Mouse (Mus musculus): Measurements from ENCODE around the gene Sash1. TPM values are rescaled to one million over a fixed set of nuclear protein-coding genes. Genes with fewer than 3 reads are reported as not detected.

Gene Sash1
- polyA plus RNA-seq, 1 experiment from 2014 or later: 2.2 TPM

DNA sequence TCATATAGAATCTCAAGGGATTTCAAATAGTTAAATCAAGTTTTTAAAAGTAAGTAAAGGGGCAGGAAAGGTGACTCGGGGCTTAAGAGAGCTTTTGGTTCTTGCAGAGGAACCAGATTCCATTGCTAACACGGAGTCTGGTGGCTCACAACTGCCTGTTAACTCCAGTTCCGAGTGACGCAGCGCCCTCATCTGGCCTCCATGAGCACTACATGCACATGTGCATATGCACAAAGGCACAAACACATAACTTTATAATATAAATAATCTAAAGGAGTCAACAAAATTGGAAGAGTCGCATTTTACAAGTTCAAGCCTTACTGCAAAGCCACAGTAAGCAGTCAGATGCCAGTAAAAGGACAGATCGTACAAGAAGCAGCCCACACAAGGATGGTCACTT lies 107.0 kb downstream of the Sash1 start:
- H3K4me2 ChIP-seq (ENCODE audit: low read length): no peak overlapping the region
- no peaks in the 10 kb centered on the region for H3K27me3 ChIP-seq (ENCODE audit: control insufficient read depth, insufficient read depth, low read depth, low read length)
- no peak overlapping the region for H3K4me3 ChIP-seq (ENCODE audit: low read depth, low read length)
- ATAC-seq: no peak
- no peaks in the 10 kb centered on the region for H3K4me1 ChIP-seq (ENCODE audit: control insufficient read depth, insufficient read depth, low read length)
- no peak overlapping the region for H3K9ac ChIP-seq (ENCODE audit: low read depth, low read length)
- peaks cover 2% of the 10 kb centered on the region; the same call in 1 of the 2 replicates for H3K36me3 ChIP-seq (ENCODE audit: control insufficient read depth, insufficient read depth, low read length)
- WGBS: 89% methylated on average over 7 of the region's 7 CpGs
- no peaks in the 10 kb centered on the region for H3K9me3 ChIP-seq (replicated peaks; ENCODE audit: control insufficient read depth, low read length, poor library complexity, severe bottlenecking)
- no peak overlapping the region for H3K27ac ChIP-seq (ENCODE audit: low read length)

DNA sequence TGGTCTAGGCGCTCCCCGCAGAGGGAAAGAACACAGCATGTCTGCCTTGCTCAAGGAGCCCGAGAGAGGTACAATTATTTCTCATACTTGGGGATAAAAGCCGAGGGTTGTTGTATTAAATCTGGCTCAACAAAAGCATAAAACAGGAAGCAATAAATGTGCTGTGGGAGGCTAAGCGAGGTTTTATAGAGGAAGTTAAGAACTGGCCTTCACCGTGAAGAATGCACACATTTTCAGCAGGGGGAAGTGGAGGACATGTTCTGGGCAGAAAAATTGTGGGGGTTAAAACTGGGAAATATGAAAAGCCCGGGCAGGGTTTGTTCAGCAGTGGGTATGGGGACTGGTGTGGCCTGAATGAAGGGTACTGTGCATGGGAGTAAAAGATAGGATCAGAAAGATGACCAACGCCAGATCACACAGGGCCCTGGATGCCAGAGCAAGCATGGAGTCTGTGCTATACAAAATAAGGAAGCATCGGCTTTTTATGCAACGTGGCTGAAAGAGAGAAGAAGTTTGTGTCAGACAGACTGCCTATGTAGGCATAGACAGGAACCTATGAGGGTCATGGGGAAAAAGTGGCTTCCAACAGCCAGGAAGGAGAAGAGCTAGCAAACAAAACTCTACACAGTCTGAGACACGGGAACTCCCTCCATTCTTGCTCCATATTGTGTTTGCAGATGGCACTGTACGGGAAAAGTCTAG lies 108.2 kb downstream of the Sash1 start:
- no peaks in the 10 kb centered on the region for H3K9me3 ChIP-seq (replicated peaks; ENCODE audit: control insufficient read depth, low read length, poor library complexity, severe bottlenecking)
- no peaks in the 10 kb centered on the region for H3K27me3 ChIP-seq (ENCODE audit: control insufficient read depth, insufficient read depth, low read depth, low read length)
- WGBS: 93% methylated on average over 12 of the region's 12 CpGs
- no peak overlapping the region for H3K9ac ChIP-seq (ENCODE audit: low read depth, low read length)
- no peak for ATAC-seq
- H3K4me2 ChIP-seq (ENCODE audit: low read length): no peak overlapping the region
- peaks cover 2% of the 10 kb centered on the region; the same call in 1 of the 2 replicates for H3K36me3 ChIP-seq (ENCODE audit: control insufficient read depth, insufficient read depth, low read length)
- H3K27ac ChIP-seq (ENCODE audit: low read length): no peak overlapping the region
- H3K4me1 ChIP-seq (ENCODE audit: control insufficient read depth, insufficient read depth, low read length): no peaks in the 10 kb centered on the region
- H3K4me3 ChIP-seq (ENCODE audit: low read depth, low read length): no peak overlapping the region

DNA sequence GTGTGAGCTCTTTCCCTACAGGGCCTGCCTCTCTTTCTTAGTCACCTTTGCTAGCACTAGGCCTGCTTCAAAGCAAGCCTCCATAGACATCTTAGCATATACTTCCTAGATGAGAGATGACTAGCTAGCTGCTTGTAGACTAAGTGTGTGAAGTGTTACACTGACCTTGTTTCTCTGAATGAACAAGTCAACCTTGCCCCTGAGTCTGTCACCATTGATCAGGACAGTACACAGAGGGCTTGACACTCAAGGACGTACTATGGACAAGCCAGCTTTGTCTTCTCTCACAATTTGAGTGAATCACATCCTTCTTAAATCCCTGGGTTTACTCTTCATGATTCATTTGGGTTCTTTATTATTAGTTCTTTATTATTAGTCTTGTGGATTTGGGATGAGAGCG lies 109.1 kb downstream of the Sash1 start:
- Histone ChIP-seq H3K9ac (ENCODE audit: low read depth, low read length) (no peak overlapping the region), H3K4me2 (ENCODE audit: low read length) (no peak overlapping the region), H3K4me1 (ENCODE audit: control insufficient read depth, insufficient read depth, low read length) (no peaks in the 10 kb centered on the region), H3K27me3 (ENCODE audit: control insufficient read depth, insufficient read depth, low read depth, low read length) (no peaks in the 10 kb centered on the region), H3K9me3 (replicated peaks; ENCODE audit: control insufficient read depth, low read length, poor library complexity, severe bottlenecking) (no peaks in the 10 kb centered on the region), H3K4me3 (ENCODE audit: low read depth, low read length) (no peak overlapping the region), H3K36me3 (ENCODE audit: control insufficient read depth, insufficient read depth, low read length) (peaks cover 2% of the 10 kb centered on the region; the same call in 1 of the 2 replicates), H3K27ac (ENCODE audit: low read length) (no peak overlapping the region)
- ATAC-seq: no peak
- 92% methylated on average over 2 of the region's 2 CpGs for whole genome bisulfite sequencing

DNA sequence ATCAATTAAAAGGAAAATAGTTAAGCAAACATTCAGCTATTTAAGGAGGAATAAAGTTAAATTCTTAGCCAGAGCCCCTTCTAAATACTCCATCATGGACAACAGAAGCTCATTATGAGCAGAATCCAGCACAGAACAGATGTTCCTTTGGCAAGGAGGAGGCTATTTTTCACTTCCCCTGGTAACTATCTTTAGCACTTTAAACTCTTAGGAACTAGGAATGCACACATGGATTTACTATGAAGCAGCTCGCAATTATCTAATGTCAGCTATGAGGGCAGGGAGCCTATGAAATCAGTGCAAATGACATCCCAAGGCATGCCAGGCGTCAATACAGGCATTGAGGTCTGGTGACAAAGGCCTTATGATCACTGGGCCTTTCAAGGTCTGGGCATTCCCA lies 110.1 kb downstream of the Sash1 start:
- no peaks in the 10 kb centered on the region for H3K9me3 ChIP-seq (replicated peaks; ENCODE audit: control insufficient read depth, low read length, poor library complexity, severe bottlenecking)
- H3K27me3 ChIP-seq (ENCODE audit: control insufficient read depth, insufficient read depth, low read depth, low read length): no peaks in the 10 kb centered on the region
- no peak overlapping the region for H3K9ac ChIP-seq (ENCODE audit: low read depth, low read length)
- H3K27ac ChIP-seq (ENCODE audit: low read length): no peak overlapping the region
- no peak overlapping the region for H3K4me2 ChIP-seq (ENCODE audit: low read length)
- 92% methylated on average over 2 of the region's 2 CpGs for WGBS
- H3K36me3 ChIP-seq (ENCODE audit: control insufficient read depth, insufficient read depth, low read length): peaks cover 2% of the 10 kb centered on the region; the same call in 1 of the 2 replicates
- no peaks in the 10 kb centered on the region for H3K4me1 ChIP-seq (ENCODE audit: control insufficient read depth, insufficient read depth, low read length)
- no peak overlapping the region for H3K4me3 ChIP-seq (ENCODE audit: low read depth, low read length)
- no peak for ATAC-seq

DNA sequence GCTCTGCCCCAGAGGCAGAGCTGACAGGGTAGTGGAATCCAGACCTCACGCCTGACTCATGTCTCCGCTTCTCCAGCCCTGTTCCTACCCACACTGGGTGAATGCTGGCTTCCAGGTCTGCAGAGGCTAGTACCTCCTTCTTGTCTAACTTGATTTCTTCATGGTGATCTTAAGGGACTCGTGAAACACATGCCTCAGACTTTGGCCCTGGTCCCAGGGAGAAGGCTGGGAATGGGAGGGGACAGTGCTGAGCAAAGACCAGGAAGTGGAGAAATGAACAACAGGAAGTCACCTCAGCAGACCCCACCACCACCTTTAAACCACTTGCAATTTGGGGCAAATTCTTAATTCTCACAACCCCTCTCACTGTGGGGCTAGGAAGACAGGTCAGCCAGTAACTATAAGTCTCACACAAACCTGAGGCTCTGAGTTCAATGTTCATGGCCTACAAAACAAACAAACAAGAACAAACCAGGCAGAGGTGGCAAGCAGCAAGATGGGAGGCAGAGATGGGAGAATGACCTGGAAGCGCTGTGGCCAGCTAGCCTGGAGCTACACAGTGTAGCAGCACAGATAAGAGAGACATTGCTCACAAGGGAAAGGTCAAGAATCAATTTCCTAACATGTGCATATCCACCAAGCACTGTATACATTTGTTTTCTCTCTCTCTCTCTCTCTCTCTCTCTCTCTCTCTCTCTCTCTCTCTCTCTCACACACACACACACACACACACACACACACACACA lies 113.2 kb downstream of the Sash1 start:
- no peaks in the 10 kb centered on the region; the same call in 1 of the 2 replicates for H3K36me3 ChIP-seq (ENCODE audit: control insufficient read depth, insufficient read depth, low read length)
- H3K4me2 ChIP-seq (ENCODE audit: low read length): no peak overlapping the region
- WGBS: 90% methylated on average over 4 of the region's 4 CpGs
- no peak for ATAC-seq
- no peaks in the 10 kb centered on the region for H3K9me3 ChIP-seq (replicated peaks; ENCODE audit: control insufficient read depth, low read length, poor library complexity, severe bottlenecking)
- H3K27me3 ChIP-seq (ENCODE audit: control insufficient read depth, insufficient read depth, low read depth, low read length): no peaks in the 10 kb centered on the region
- no peak overlapping the region for H3K27ac ChIP-seq (ENCODE audit: low read length)
- H3K4me1 ChIP-seq (ENCODE audit: control insufficient read depth, insufficient read depth, low read length): no peaks in the 10 kb centered on the region
- no peak overlapping the region for H3K4me3 ChIP-seq (ENCODE audit: low read depth, low read length)
- no peak overlapping the region for H3K9ac ChIP-seq (ENCODE audit: low read depth, low read length)

DNA sequence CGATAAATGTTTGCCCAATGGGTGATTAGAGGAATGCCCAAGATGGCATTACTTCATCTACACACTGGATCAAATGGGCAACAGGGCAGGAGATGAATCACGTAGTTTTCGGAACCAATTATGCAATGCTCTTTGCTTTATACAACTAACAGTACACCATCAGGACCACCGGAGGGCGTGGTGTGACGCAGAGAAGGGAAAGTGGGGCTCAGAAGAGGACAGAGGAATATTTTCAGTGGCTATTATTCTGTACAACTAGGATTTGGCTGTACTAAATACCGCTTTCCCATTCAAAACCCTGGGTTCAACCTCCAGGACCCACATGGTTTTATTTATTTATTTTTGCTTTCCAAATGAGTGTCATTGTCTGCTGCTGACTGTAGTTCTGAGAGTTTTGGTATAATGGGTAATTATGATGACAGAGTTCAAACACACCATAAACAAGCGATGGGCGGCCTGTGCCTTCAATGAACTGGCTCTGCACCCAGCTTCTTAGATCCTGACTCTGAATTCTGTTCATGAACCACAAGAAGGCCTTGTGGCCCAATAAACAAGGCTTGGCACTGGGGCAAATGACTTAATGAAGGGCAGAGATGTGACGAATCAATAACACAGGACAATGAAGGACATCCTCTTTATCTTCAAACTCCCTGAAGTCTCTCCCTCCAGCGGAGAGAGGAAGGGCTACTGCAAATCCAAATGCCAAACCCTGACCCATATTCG lies 114.8 kb downstream of the Sash1 start:
- Histone ChIP-seq H3K9me3 (replicated peaks; ENCODE audit: control insufficient read depth, low read length, poor library complexity, severe bottlenecking) (no peaks in the 10 kb centered on the region), H3K4me3 (ENCODE audit: low read depth, low read length) (no peak overlapping the region), H3K27ac (ENCODE audit: low read length) (no peak overlapping the region), H3K36me3 (ENCODE audit: control insufficient read depth, insufficient read depth, low read length) (no peaks in the 10 kb centered on the region; the same call in 1 of the 2 replicates), H3K27me3 (ENCODE audit: control insufficient read depth, insufficient read depth, low read depth, low read length) (no peaks in the 10 kb centered on the region), H3K4me1 (ENCODE audit: control insufficient read depth, insufficient read depth, low read length) (no peaks in the 10 kb centered on the region), H3K4me2 (ENCODE audit: low read length) (no peak overlapping the region), H3K9ac (ENCODE audit: low read depth, low read length) (no peak overlapping the region)
- ATAC-seq: no peak
- WGBS: 91% methylated on average over 12 of the region's 12 CpGs

DNA sequence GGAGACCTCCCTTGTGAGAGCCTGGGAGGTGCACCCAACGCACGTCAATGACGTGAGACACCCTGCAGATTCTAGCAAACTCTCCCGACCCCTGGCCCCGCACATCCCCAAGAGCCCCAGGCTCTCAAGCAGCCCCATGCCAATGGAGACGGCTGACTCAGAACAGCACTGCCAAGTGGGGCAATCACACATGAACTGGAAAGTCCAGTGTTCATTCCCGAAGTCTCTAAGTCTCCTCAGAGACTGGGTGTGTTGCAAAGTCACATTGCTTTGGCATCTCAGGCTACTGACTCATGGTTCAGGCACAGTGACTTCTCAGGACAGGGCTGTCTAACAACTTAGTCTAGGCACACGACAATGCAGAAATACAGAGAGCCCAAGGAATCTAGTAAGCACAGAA lies 117.2 kb downstream of the Sash1 start:
- Histone ChIP-seq H3K27me3 (ENCODE audit: control insufficient read depth, insufficient read depth, low read depth, low read length) (no peaks in the 10 kb centered on the region), H3K9ac (ENCODE audit: low read depth, low read length) (no peak overlapping the region), H3K4me2 (ENCODE audit: low read length) (no peak overlapping the region), H3K9me3 (replicated peaks; ENCODE audit: control insufficient read depth, low read length, poor library complexity, severe bottlenecking) (no peaks in the 10 kb centered on the region), H3K36me3 (ENCODE audit: control insufficient read depth, insufficient read depth, low read length) (no peaks in the 10 kb centered on the region), H3K4me1 (ENCODE audit: control insufficient read depth, insufficient read depth, low read length) (no peaks in the 10 kb centered on the region), H3K27ac (ENCODE audit: low read length) (no peak overlapping the region), H3K4me3 (ENCODE audit: low read depth, low read length) (no peak overlapping the region)
- no peak for ATAC-seq
- 94% methylated on average over 8 of the region's 8 CpGs for WGBS

DNA sequence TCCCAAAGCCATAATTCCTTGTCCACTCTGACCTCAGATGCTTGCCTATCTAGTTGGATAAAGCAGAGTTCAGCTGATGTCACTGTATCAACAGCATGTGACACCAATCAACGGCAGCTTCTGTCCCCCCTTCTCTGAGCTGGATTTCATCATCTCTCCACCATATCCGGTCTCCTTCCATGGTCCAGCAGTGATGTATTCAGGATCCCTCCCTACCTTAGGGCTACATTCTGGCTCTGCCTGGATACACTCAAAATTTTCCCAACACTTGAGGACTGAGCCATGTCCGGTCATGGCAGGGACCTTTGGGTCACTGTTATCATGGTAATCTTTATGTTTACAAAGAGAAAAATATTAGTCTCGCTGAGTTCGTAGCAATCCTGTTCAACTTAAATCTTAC lies 118.5 kb downstream of the Sash1 start:
- no peaks in the 10 kb centered on the region for H3K9me3 ChIP-seq (replicated peaks; ENCODE audit: control insufficient read depth, low read length, poor library complexity, severe bottlenecking)
- H3K9ac ChIP-seq (ENCODE audit: low read depth, low read length): no peak overlapping the region
- H3K36me3 ChIP-seq (ENCODE audit: control insufficient read depth, insufficient read depth, low read length): no peaks in the 10 kb centered on the region
- H3K4me2 ChIP-seq (ENCODE audit: low read length): no peak overlapping the region
- peaks cover 9% of the 10 kb centered on the region for H3K4me1 ChIP-seq (ENCODE audit: control insufficient read depth, insufficient read depth, low read length)
- H3K27ac ChIP-seq (ENCODE audit: low read length): no peak overlapping the region
- H3K4me3 ChIP-seq (ENCODE audit: low read depth, low read length): no peak overlapping the region
- H3K27me3 ChIP-seq (ENCODE audit: control insufficient read depth, insufficient read depth, low read depth, low read length): no peaks in the 10 kb centered on the region
- no peak for ATAC-seq
- WGBS: 88% methylated on average over 5 of the region's 5 CpGs
